Mouse (Mus musculus): ENCODE results near the gene Dmrt3.

The Dmrt3 gene

GRCm38 (mm10) chr19:25622291-25623251, 12.5 kb downstream of the Dmrt3 start:
- DNase-seq = peak; percentile 73

- DNase-seq = peak; percentile 72
These were observed 18.4 kb downstream of the Dmrt3 start for GRCm38 (mm10) chr19:25628490-25628889.

- no peak for DNase-seq
These were observed 25.0 kb downstream of the Dmrt3 start for GRCm38 (mm10) chr19:25635119-25635518.

DNA sequence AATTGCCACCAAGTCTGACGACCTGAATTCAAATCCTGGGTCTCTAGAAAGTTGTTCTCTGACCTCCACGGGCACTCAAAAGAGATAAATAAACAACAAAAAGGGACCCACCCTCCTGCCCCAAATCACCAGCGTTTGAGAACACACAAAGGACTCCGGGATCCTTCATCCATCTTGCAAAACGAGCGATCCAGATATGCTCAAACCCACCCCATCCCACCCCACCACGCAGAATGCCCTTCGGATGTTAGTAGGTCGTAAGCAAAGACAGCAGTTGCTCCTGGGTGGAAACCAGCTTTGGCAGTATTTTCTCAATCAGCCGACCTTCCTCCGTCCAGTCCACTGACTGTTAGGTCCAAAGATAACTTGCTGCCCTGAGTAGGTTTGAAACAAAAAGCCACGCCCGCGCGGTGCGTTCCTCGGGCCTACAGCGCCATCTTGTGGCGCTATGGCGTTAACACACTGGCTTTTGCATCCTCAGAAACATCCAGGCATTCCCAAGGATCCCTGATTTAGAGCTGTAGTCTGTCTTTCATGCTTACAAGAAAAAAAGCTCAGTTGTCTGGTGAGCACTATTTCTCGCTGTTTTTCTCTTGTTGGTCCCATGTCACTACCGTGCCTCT, 25.6 kb downstream of the Dmrt3 start:
- peak; percentile 77 for DNase-seq

DNA sequence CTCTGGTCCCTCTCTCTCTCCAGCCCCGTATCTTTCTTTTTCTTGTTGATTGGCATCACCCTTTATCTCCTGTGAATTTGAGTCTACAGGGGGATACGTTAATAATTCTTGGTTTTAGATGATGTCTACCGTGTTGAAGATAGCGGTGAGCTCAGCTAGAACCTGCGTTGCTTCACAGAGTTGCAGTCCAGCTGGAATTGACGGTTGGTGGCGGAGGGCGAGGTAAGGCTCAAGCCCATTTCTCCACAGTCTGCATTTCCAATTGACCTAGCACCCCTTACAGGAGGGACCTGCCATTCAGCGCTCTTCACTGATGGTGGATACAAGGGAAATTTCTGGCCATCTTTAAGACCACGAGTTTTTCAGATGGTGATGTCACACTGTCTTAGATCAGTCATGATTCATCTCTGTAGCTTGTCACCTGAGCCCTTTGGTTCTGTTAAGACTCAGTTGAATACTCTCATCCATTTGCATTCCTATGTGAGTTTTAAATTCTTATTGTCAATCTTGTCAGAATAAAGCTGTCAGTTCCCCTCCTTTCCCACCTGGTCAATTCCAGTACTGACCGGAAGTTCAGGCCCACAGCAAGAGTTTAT, 28.8 kb downstream of the Dmrt3 start:
- DNase-seq = no peak

DNA sequence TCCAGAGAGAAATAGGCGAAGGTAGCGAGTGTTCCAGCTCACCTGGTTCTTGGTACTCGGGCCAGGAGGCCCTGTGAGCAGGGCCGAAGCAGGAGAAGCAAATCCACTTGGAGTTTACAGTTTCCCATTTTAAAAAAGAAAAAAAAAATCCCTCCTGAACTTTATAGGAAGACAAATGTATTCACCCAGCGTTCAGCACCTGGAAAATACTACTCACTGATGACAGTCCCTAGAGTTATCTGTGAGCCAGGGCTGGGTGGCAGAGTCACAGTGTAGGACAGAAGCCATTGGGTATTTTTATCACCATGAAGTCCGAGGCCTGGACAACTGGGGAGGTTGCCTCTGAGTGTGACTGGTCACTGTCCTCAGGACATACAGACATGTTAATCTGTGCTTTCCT, 31.7 kb downstream of the Dmrt3 start:
- no peak for DNase-seq

DNA sequence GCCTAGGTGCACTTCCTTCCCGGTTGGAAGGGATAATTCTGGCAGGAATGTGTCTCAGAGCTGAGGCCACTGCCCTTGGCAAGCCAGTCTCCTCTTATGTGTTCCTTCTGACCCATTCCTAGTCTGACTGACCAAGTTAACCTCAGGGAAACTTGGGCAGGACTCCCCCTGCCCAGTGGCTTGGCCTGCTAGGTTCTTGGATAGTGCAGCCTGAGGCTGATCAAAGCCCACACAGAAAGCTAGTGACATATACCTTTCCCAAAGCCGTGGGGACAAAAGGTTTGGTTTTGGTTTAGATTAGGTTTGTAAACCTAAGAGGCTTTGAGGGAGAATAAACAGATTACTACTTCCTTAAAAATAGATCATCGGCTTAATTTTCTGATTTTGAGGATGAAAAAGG, 37.0 kb downstream of the Dmrt3 start:
- no peak for DNase-seq

- no peak for DNase-seq
These were observed 38.6 kb downstream of the Dmrt3 start for GRCm38 (mm10) chr19:25648701-25649100.

GRCm38 (mm10) chr19:25650474-25650873, 40.4 kb downstream of the Dmrt3 start:
- no peak for DNase-seq

DNA sequence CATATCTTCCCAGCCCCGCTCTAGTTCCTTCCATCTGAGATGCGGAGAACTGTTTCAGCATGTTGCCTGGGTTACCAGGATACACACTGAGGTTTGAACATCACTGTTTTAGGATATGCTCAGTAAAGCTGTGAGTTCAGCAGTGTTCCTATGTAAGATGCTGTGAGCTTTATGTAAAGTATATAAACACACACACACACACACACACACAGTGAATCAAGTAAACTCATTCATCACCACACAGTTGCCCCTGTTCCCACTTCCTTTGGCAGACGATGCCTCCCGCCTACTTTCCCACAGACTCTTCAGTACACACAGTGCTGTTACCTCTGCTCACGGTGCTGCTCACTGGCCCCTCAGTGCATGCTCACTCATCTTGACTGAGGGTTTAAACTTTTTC, 42.5 kb downstream of the Dmrt3 start:
- DNase-seq = no peak

DNA sequence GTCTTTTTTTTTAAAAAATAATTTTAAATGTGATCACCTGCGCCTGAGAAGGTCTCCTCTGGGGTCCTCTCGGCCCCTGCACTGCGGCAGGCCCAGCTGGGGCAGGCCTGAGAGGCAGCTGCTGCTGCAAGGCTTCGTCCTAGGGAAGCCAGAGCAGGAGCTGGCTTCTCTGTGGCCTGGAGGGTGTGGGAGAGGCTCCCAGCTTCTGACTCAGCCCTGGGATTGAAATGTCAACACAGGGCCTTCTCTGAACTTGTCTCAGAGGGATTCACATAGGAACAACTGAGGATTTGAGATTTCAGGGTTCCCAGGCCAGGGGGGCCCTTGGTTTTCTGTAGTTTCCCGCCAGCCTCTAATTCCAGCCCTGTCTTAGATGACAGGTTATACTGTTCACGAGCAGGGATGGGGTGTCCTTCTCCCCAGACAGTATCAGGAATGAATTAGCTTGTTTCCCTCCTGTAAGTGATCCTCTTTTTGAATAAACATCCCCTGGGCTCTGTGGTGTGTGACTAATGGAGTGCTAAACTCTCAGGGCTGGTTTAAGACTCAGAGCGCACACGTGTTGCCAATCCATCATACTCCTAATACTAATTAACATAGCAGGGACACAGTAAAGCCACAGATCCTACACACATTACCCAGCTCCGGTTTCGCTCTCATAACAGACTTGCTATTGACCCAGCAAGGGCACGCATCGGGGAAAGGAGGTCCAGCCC, 44.1 kb downstream of the Dmrt3 start:
- DNase-seq = no peak

GRCm38 (mm10) chr19:25665486-25666339, 55.6 kb downstream of the Dmrt3 start:
- DNase-seq = no peak

- no peak for DNase-seq
These were observed 57.7 kb downstream of the Dmrt3 start for GRCm38 (mm10) chr19:25667836-25668235.

- DNase-seq = no peak
These were observed 59.6 kb downstream of the Dmrt3 start for GRCm38 (mm10) chr19:25669593-25670248.

GRCm38 (mm10) chr19:25670571-25671285, 60.6 kb downstream of the Dmrt3 start:
- DNase-seq = no peak

- peak; percentile 4 for DNase-seq
These were observed 61.6 kb downstream of the Dmrt3 start for GRCm38 (mm10) chr19:25671681-25672080.

DNA sequence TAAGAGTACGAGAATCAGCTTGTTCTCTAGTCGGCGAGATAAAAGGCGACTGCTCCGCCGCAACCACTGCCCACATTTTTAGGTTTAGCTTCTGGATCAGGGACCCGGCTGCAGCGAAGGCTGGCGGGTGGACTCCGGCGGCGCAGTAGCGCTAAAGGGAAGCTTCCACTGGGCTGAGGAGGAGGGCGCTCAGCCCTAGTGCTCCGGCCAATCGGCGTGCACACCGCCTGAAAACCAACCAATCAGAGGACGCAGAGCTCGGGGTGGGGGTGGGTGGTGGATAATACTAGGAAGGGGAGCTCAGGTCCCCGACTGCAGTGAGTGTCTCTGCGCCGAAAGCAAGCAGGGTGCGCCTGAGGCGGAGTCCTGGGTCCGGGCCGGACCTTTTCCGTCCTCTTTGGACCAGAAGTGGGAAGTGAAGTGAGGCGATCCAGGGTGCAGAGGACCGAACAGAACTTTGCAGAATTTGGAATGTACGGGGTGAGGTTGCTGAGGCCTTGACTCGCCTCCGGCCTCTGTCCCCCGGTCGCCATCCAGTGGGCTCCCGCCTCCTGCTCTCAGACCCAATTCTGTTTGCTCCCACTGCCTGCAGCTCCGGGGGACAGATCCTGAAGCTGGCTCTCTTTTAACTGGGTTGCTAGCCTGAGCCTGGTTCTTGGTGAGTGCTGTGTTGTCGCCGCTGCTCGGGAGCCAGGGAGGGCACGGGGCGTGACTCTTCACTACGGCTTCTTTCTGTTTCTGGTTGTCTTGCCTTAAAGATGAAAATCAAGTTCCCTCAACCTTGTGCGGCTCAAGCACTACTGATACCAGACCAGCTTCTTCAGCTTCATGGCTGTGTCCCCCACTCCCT, 62.2 kb downstream of the Dmrt3 start, which contains the start of gene Dmrt2:
Gene Dmrt2 (plus strand): TSS at position 311 of the 850 bp plus-strand sequence.
- peak; percentile 39 for DNase-seq
